Comparison of ENCODE assay signal across 15 mouse cellular contexts in genomic region chr17:46221601-46222000, GRCm38 (mm10). TPM values are rescaled to one million over a fixed set of nuclear protein-coding genes. Genes with fewer than 3 reads are reported as not detected.
"Had no signal": no experiment of that assay in that cellular context is flagged by ENCODE, and none has a peak within 500 bp of the region (broad histone marks: within the 10 kb centered on the region; RNA-seq: fewer than 3 reads in every experiment).

No protein-coding gene starts in this region.

- DNase-seq: gastrocnemius, adult 2 months; gastrocnemius, postnatal 10 days; gastrocnemius, postnatal 25 days; heart, adult 18-20 months; heart, postnatal 10 days; heart, postnatal 4 days; kidney, adult 11 months; kidney, adult 2 months; kidney, adult 9 months; kidney, postnatal 14 days; kidney, postnatal 36 days; layer of hippocampus, adult 9-11 months; layer of hippocampus, postnatal 36 days; left cerebral cortex, postnatal 4 days had no signal

RNA-seq across cellular contexts. Expression of gene Lrrc73, which starts 31.7 kb away (rescaled TPM):
- total RNA-seq: liver, adult 2 months had no signal
